Mouse (Mus musculus) ES-E14 (cell line): ENCODE measurements around the gene Gpr34. TPM values are rescaled to one million over a fixed set of nuclear protein-coding genes. Genes with fewer than 3 reads are reported as not detected.

ENCODE experiments used
- DNase-seq: peaks from one replicate; pipeline ENCODE4 v3.0.0-alpha.2; 2013; ENCODE audit warnings: low read depth, low spot score
- H3K27ac ChIP-seq: 2 replicates; pipeline ENCODE4 v1.5.1; 2012; ENCODE audit warnings: low read depth, mild to moderate bottlenecking, low read length, moderate library complexity, mixed read lengths; ENCODE audit not compliant: poor library complexity, insufficient read depth, severe bottlenecking
- H3K36me3 ChIP-seq: 2 replicates; pipeline ENCODE4 v1.6.1; 2012; ENCODE audit warnings: mild to moderate bottlenecking, low read length, moderate library complexity, mixed read lengths; ENCODE audit not compliant: control insufficient read depth, poor library complexity, insufficient read depth, severe bottlenecking
- H3K4me1 ChIP-seq, 2 experiments: fragments of 150-350 bp in 1 of 2; sonication (generic) in 1 of 2; 2 replicates each; pipeline ENCODE4 v1.6.1; 2012; ENCODE audit warnings: low read length in 2 of 2, mild to moderate bottlenecking in 1 of 2, mixed read lengths in 1 of 2; ENCODE audit not compliant: control insufficient read depth in 2 of 2, insufficient read depth in 2 of 2, poor library complexity in 1 of 2
- H3K4me3 ChIP-seq, 2 experiments: fragments of 150-350 bp in 1 of 2; sonication (generic) in 1 of 2; 2 replicates each; pipeline ENCODE4 v1.5.1; 2012; ENCODE audit warnings: low read length in 2 of 2, low read depth in 1 of 2, mild to moderate bottlenecking in 1 of 2, mixed read lengths in 1 of 2; ENCODE audit not compliant: insufficient read depth in 1 of 2, poor library complexity in 1 of 2, severe bottlenecking in 1 of 2
- H3K9ac ChIP-seq: 2 replicates; pipeline ENCODE4 v1.6.1; 2012; ENCODE audit warnings: low read depth, mild to moderate bottlenecking, low read length, mixed read lengths; ENCODE audit not compliant: poor library complexity, insufficient read depth, severe bottlenecking
- H3K9me3 ChIP-seq: fragments of 150-350 bp; sonication (generic); 2 replicates; pipeline ENCODE4 v1.6.1; 2012; ENCODE audit warnings: low read depth, mild to moderate bottlenecking, low read length; ENCODE audit not compliant: control insufficient read depth, insufficient read depth
- CHD2 ChIP-seq: IDR thresholded peaks from 2 replicates; pipeline ENCODE4 v1.6.1; 2014; ENCODE audit warnings: mild to moderate bottlenecking, low read depth, low read length, inconsistent platforms
- HCFC1 ChIP-seq: IDR thresholded peaks from 2 replicates; pipeline ENCODE4 v1.6.1; 2012; ENCODE audit warnings: low read length, inconsistent platforms, borderline replicate concordance; ENCODE audit not compliant: insufficient read depth
- MAFK ChIP-seq: IDR thresholded peaks from 2 replicates; pipeline ENCODE4 v1.6.1; 2014; ENCODE audit warnings: mild to moderate bottlenecking, low read depth, low read length, inconsistent platforms; ENCODE audit not compliant: insufficient read depth
- ZC3H11A ChIP-seq: IDR thresholded peaks from 2 replicates; pipeline ENCODE4 v1.6.1; 2012; ENCODE audit warnings: low read depth, mild to moderate bottlenecking, inconsistent platforms, low read length, borderline replicate concordance
- ZNF384 ChIP-seq: IDR thresholded peaks from 2 replicates; pipeline ENCODE4 v1.6.1; 2012; ENCODE audit warnings: low read depth, low read length, inconsistent platforms
- in situ Hi-C, 2 experiments: fragments of 600-800 bp; cut with MboI; formaldehyde crosslinking; loops; one replicate each; pipeline ENCODE4 v1.15.1; 2025; ENCODE audit warnings: low sequenced_read_pairs in 2 of 2, inconsistent platforms in 1 of 2; ENCODE audit not compliant: unreplicated experiment in 2 of 2
- total RNA-seq: library from RNA; depleted of rRNA; stranded (reverse); fragments of 300-350 nt; gene quantifications from 2 replicates; pipeline ENCODE4 v1.2.3, GENCODE M21; 2012

The Gpr34 gene
- total RNA-seq, 1 experiment = not detected

DNA sequence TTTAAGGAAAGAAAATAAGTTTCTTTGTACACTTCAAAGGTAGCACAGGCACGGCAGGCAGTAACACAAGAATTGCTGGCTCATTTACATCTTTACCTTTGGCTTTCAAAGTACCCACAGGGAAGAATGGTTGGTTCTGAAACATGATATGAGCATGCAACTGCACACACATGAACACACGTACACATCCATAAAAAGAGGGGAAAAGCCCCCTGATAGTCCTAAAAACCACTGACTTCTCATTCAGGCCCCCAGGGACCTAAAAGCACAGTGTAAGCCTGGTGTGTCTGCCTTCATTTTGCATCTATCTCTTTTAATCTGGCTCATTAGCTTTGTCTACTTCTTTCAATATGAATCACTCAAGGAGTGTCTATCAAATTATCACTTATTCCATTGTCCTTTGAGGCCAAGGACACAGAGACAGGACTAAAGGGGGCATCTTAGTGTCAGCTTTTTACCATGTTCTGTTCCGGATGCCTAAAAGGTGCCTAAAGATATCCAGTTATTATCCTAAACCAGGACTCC, 26.8 kb downstream of the Gpr34 start:
- no peaks in the 10 kb centered on the region for H3K9me3 ChIP-seq
- no peaks in the 10 kb centered on the region for H3K4me1 ChIP-seq
- no peaks in the 10 kb centered on the region for H3K36me3 ChIP-seq
- no peak for DNase-seq
- in situ Hi-C loops = loop anchor here (25.0 kb wide), 1 partner anchor 421 kb away; no protein-coding TSS in a partner anchor
- H3K9ac ChIP-seq = no peak overlapping the region
- H3K27ac ChIP-seq = no peak overlapping the region
- H3K4me3 ChIP-seq = no peak overlapping the region
- TF ChIP-seq ZC3H11A = no peak
- no peak for TF ChIP-seq MAFK
- no peak for TF ChIP-seq ZNF384
- no peak for TF ChIP-seq CHD2
- no peak for TF ChIP-seq HCFC1

DNA sequence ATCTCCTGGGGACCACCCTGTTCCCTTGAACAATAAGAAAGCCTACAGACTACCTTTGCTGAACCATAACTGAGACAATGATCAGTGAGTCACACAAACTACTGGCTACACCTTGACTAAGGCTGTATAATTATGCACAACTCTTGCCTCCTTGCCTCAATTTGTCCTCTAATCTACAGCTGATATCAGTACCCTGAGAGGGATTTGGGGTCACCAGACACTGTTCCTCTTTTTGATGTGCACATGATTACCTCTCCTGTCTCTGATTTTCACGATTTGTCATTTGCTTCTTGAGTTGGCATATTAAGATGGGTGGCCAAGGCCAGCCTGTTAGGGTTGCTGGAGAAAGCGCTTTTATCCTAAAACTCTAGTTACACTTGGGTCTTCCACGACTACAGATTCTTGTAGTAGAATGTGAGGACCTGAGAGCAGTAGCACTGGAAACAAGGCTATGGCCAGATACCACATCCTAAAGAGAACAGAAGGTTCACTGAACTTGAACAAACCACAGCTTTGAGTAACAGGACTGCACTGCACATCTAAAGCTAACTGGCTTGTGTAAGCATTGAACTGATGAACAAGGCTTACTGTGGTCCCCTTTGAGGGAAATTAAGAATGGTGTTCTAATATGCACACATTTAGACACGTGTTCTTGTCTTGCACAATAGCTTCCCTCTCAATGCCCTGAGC, 27.5 kb downstream of the Gpr34 start:
- DNase-seq = no peak

DNA sequence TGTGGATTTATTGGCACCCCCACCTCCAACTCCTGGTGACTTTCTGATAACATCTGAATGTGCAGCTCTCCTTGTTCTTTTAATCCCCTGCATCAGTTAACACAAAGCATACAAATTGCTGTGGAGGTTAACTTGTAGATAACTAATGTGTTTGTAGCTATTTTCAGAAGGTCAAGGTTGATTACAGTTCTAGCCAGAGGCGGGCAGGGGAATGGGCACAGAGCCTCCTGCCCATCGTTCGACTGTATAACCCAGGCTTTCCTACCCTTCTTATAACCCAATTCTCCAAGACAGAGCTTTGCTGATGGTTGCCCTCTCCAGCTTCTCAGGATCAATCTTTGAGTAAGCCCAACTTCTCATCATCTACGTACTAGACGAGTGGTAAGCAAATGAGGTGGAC, 29.2 kb downstream of the Gpr34 start, which contains the start of gene Gpr82:
Gene Gpr82 (plus strand): TSS at position 301 of the 400 bp plus-strand sequence.
- TF ChIP-seq MAFK (no peak), CHD2 (no peak), HCFC1 (no peak), ZC3H11A (no peak), ZNF384 (no peak)
- in situ Hi-C loops = loop anchor here (25.0 kb wide), 1 partner anchor 424 kb away; no protein-coding TSS in a partner anchor
- no peak within 1 kb of the TSS for H3K27ac ChIP-seq
- no peak within 1 kb of the TSS for H3K4me3 ChIP-seq
- no peaks in the 10 kb centered on the region for H3K4me1 ChIP-seq
- no peaks in the 10 kb centered on the region for H3K9me3 ChIP-seq
- no peak within 1 kb of the TSS for H3K9ac ChIP-seq
- no peaks in the 10 kb centered on the region for H3K36me3 ChIP-seq
- DNase-seq = no peak

More for the DNA sequence above, 27.5 kb downstream of the Gpr34 start:
- TF ChIP-seq HCFC1 (no peak), CHD2 (no peak), MAFK (no peak), ZC3H11A (no peak), ZNF384 (no peak)
- in situ Hi-C loops = loop anchor here (25.0 kb wide), 1 partner anchor 422 kb away; no protein-coding TSS in a partner anchor
- Histone ChIP-seq H3K9ac (no peak overlapping the region), H3K9me3 (no peaks in the 10 kb centered on the region), H3K4me1 (no peaks in the 10 kb centered on the region), H3K36me3 (no peaks in the 10 kb centered on the region), H3K4me3 (no peak overlapping the region), H3K27ac (no peak overlapping the region)

DNA sequence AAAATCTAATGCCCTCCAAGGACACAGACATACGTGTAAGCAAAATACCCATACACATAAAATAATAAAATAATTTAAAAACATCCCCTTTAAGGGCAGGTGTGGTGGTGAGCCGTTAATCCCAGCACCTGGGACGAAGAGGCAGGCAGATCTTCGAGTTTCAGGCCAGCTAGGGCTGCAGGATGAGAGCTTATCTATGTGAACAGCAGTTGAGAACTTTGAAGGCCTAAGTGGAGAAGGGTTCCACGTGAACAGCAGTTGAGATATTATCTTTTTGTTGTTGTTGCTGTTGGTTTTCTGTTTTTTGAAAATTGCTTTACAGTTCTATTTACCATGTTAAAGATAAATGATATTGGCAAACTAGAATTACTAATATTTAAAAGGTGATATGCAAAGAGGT, 37.0 kb downstream of the Gpr34 start:
- H3K4me3 ChIP-seq = no peak overlapping the region
- TF ChIP-seq MAFK (no peak), HCFC1 (no peak), ZC3H11A (no peak), ZNF384 (no peak), CHD2 (no peak)
- no peak overlapping the region for H3K27ac ChIP-seq
- in situ Hi-C loops = loop anchor here (25.0 kb wide), 1 partner anchor 432 kb away; no protein-coding TSS in a partner anchor
- no peaks in the 10 kb centered on the region for H3K36me3 ChIP-seq
- no peak overlapping the region for H3K9ac ChIP-seq
- no peaks in the 10 kb centered on the region for H3K9me3 ChIP-seq
- no peaks in the 10 kb centered on the region for H3K4me1 ChIP-seq
- DNase-seq = no peak
